Mouse (Mus musculus) cerebellum, adult (tissue): ENCODE measurements at regions not wholly inside any gene's neighbourhood (a gene's known extent, or its start where the extent isn't known, plus 50 kb on each side); places are given as distances from the start of the nearest gene placed in this dataset.

ENCODE experiments used
- ATAC-seq: cut with Nextera tagmentation; 2 replicates; pipeline ENCODE4 v1.9.2; 2017; ENCODE audit warnings: mild to moderate bottlenecking, moderate library complexity, mixed read lengths; ENCODE audit not compliant: insufficient number of reproducible peaks, low FRiP score, low TSS enrichment

- ATAC-seq: no peak
These were observed 212.9 kb upstream of the Gk2 start for GRCm38 (mm10) chr5:97669726-97670125.

GRCm38 (mm10) chr5:97656167-97656924, 199.5 kb upstream of the Gk2 start:
- no peak for ATAC-seq

DNA sequence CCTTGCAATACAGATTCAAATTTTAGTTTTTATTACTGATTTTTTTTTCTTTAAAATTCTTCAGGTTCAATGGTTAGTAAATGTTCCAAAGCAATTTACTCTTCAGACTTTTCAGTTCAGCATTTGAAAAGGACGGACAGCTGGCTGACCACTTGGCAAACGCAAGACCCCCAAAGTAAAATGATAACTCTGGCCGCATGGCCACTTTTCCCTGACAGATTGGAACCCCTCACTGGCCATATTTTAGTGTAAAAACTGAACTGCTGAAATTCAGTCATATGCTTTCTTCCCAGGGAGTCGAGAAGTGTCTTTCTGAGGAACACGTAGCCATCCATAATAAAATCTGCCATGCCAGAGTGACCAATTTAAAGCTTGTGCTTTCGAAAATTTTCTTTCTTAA, 198.4 kb upstream of the Gk2 start:
- ATAC-seq: no peak

DNA sequence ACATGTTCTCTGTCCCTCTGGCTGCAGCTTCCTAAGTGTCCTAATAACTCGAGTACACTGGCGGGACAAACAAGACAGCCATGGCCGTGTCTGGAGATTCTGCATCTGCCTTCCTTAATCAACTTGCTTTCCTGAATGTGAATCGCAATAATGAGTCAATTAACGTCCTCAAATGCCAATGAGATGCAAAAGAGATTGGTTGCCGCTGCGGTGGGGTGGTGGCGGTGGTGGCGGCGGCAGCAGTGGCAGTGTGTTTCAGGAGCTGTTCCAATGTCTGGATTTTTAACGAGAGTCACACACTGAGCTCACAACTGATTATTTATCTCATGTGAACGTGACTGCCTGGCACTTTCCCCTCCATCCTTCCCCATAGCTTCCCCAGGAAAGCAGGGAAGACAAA, 197.6 kb upstream of the Gk2 start:
- ATAC-seq: no peak

DNA sequence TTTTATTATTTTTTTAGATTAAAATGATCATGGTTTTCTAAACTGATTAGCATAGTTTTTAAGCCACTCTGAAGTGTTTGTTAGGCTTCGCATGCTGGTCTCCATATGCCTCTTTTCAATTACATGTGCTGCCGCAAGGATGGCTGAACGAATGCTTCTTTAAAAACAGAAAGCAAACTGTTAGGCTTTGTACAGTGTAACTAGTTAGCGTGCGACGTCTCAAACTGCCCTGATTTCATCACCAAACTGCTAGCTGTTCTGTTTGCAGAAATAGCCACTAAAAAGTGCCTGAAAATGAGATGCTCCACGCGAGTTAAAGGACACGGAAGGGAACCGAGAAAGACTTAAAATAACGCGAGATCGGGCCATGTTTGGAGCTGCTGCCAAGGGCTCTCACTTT, 185.4 kb upstream of the Gk2 start:
- no peak for ATAC-seq

GRCm38 (mm10) chr5:97641646-97642045, 184.8 kb upstream of the Gk2 start:
- peak; percentile 40; the same call in 1 of the 2 replicates for ATAC-seq

- ATAC-seq: no peak
These were observed 179.5 kb upstream of the Gk2 start for GRCm38 (mm10) chr5:97636357-97636756.

- ATAC-seq: peak; percentile 84
These were observed 176.9 kb upstream of the Gk2 start for GRCm38 (mm10) chr5:97633766-97634165.

- no peak for ATAC-seq
These were observed 176.0 kb upstream of the Gk2 start for GRCm38 (mm10) chr5:97632791-97633190.

GRCm38 (mm10) chr5:97625200-97625599, 168.4 kb upstream of the Gk2 start:
- ATAC-seq: no peak

- no peak for ATAC-seq
These were observed 163.1 kb upstream of the Gk2 start for GRCm38 (mm10) chr5:97619890-97620289.

GRCm38 (mm10) chr5:97618411-97618810, 161.6 kb upstream of the Gk2 start:
- no peak for ATAC-seq

DNA sequence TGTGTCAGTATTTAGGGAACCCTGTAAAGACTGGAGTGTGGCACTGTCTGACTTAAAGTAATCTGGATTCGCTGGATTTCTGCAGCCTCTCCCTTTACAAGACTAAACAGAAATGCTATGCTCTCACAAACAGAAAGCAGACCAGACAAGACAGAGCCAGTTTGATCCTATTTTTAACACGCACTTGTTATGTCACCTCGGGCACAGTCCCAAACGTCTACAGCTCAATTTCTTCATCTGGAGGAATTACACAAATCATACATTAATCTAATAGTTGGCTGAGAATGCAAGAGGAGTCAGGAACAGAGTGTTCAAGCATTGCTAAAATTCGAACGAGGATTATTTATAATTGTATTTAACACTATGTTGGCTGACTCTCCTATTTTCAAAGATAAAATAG, 145.4 kb upstream of the Gk2 start:
- no peak for ATAC-seq

- no peak for ATAC-seq
These were observed 144.6 kb upstream of the Gk2 start for GRCm38 (mm10) chr5:97601384-97601783.

GRCm38 (mm10) chr5:97598741-97599140, 141.9 kb upstream of the Gk2 start:
- no peak for ATAC-seq

- no peak for ATAC-seq
These were observed 139.1 kb upstream of the Gk2 start for GRCm38 (mm10) chr5:97595916-97596315.

DNA sequence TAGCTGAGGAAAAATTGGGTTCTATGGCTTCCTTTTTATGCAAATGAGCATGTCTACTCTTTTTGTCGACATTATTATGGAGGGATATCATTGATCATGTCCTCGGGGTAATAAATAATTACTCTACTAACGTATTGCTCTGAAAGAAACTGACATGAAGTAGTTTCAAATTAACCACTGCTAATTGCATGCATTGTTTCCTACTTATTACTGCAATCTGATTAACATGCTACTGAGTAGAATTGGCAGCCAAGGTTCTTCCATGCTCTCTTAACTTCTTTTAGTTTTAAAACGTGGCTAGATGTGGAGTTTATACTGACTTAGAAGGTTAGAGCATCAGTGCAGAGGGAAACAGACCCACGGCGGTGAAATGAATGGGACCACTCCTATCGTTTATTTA, 137.3 kb upstream of the Gk2 start:
- no peak for ATAC-seq

DNA sequence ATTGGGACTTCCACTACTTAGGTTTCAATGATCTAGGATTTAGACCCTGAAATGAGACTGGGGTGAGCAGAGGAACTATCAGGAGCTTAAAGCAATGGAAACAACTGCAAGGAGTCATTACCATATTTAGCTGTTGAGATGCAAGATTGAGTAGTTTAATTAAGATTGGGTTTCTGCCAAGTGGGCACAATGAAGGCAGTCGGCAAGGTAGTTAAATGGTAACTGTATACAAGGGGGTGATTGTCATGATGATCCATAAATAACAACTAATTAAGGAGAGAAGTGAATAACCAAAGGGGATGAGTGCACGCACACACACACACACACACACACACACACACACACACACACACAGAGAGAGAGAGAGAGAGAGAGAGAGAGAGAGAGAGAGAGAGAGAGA, 125.7 kb upstream of the Gk2 start:
- ATAC-seq: no peak

- no peak for ATAC-seq
These were observed 108.7 kb upstream of the Gk2 start for GRCm38 (mm10) chr5:97565486-97565885.

DNA sequence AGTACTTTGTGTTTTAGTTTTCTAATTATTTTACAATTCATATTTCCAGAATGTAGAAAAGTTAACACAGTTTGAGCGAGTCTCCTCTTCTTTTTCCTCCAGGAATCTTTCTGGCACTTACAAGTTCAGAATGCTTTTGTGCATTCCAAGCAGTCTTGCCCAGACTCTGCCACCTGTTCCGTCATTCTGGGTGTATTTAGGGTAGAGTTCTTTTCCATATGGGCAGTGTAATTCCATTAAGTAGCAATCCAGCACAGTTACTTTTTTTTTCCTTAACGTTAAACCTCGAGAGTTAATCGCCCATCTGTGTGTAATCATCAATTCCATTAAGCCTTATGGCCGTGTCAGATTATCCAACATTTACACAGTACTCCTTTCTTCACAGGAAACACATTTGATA, 106.9 kb upstream of the Gk2 start:
- no peak for ATAC-seq

DNA sequence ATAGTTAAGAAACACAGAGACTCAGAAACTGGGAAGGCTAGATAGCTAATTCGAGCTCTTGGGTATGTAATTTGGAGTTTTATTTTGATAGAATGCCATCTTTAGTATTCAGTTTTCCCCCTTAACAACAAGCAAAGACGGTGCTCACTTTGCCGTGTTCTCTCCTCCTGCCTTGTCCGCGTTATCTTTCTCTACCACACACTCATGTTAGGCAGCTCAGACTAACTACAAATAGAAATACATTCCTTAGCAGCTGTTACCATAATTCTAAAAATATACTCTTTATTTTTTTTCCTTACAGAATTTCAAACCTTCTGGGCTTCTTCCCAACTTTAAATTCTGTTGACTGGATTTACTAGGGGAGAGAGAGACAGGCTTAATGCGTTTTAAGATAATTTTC, 97.5 kb upstream of the Gk2 start:
- ATAC-seq: no peak

DNA sequence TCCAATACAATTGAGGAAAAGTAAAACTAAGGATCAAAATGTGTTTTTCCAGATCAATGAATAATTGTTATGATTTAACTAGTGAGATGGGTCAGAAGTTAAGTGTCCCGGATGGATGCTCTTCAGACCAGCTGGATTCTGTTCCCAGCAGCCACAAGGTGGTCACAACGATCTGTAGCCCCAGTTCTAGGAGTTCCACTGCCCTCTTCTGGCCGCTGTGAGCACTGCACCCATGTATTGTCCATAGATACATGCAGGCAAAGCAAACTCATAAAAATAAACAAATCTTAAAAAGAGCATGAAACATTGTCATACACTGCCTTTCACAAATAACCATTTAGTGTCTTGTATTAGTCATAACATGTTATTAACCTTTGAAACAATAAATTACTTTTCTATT, 96.3 kb upstream of the Gk2 start:
- ATAC-seq: no peak
